Mouse (Mus musculus) CH12.LX (cell line): ENCODE measurements around the gene Hid1. TPM values are rescaled to one million over a fixed set of nuclear protein-coding genes. Genes with fewer than 3 reads are reported as not detected.
A peak's percentile ranks its signal among the peaks of the same experiment; 100 is the strongest.

Experiments
- DNase-seq: peaks from one replicate; pipeline ENCODE4 v3.0.0-alpha.2; 2013; ENCODE audit errors: extremely low read depth
- H3K27ac ChIP-seq: 2 replicates; pipeline ENCODE4 v1.5.1; 2012; ENCODE audit warnings: low read depth, mild to moderate bottlenecking, control low read depth, moderate library complexity; ENCODE audit not compliant: insufficient read depth
- H3K27me3 ChIP-seq: replicated peaks from 2 replicates; pipeline ENCODE3; 2012; ENCODE audit warnings: inconsistent platforms
- H3K36me3 ChIP-seq, 2 experiments: replicated peaks in 1 of 2; 2 replicates each; pipeline versions ENCODE3 to v1.6.1; 2012; ENCODE audit warnings: inconsistent platforms in 1 of 2, low read length in 1 of 2, mild to moderate bottlenecking in 1 of 2, mixed read lengths in 1 of 2, moderate library complexity in 1 of 2; ENCODE audit not compliant: control insufficient read depth in 1 of 2, insufficient read depth in 1 of 2
- H3K4me1 ChIP-seq, 2 experiments: 2 replicates each; pipeline ENCODE4 v1.6.1; 2012; ENCODE audit warnings: inconsistent platforms in 1 of 2, moderate library complexity in 1 of 2; ENCODE audit not compliant: insufficient read depth in 2 of 2, control insufficient read depth in 1 of 2
- H3K4me2 ChIP-seq: 2 replicates; pipeline ENCODE4 v1.6.1; 2012; ENCODE audit warnings: low read depth, mild to moderate bottlenecking, control low read depth; ENCODE audit not compliant: poor library complexity, insufficient read depth, severe bottlenecking
- H3K4me3 ChIP-seq, 3 experiments: fragments of 150-350 bp in 1 of 3; sonication (generic) in 1 of 3; replicated peaks in 1 of 3; 2 replicates each; pipeline versions ENCODE3 to v1.5.1; 2011 to 2012; ENCODE audit warnings: low read depth in 2 of 3, low read length in 2 of 3, mild to moderate bottlenecking in 2 of 3, moderate library complexity in 2 of 3, control low read depth in 1 of 3, improper control_type of control experiment in 1 of 3, inconsistent platforms in 1 of 3, mixed read lengths in 1 of 3; ENCODE audit not compliant: poor library complexity in 1 of 3
- H3K79me2 ChIP-seq: replicated peaks from 2 replicates; pipeline ENCODE4 v1.6.1; 2012; ENCODE audit warnings: mild to moderate bottlenecking, moderate library complexity; ENCODE audit not compliant: control insufficient read depth, poor library complexity, insufficient read depth, severe bottlenecking; ENCODE audit errors: extremely low read depth
- H3K9ac ChIP-seq: 2 replicates; pipeline ENCODE4 v1.6.1; 2012; ENCODE audit warnings: low read depth, mild to moderate bottlenecking, control low read depth, moderate library complexity; ENCODE audit not compliant: insufficient read depth
- H3K9me3 ChIP-seq: replicated peaks from 2 replicates; pipeline ENCODE3; 2012; ENCODE audit warnings: low read length, inconsistent platforms, mixed read lengths
- CHD1 ChIP-seq: IDR thresholded peaks from 2 replicates; pipeline ENCODE4 v1.6.1; 2012; ENCODE audit warnings: low read depth, low read length, improper control_type of control experiment, inconsistent platforms
- CTCF ChIP-seq, 2 experiments: IDR thresholded peaks in 1 of 2; conservative IDR thresholded peaks in 1 of 2; 2 replicates each; pipeline ENCODE4 v1.5.1; 2011 to 2012; ENCODE audit warnings: low read depth in 2 of 2, low read length in 2 of 2, improper control_type of control experiment in 1 of 2, inconsistent platforms in 1 of 2, mild to moderate bottlenecking in 1 of 2, moderate library complexity in 1 of 2
- HCFC1 ChIP-seq: IDR thresholded peaks from 2 replicates; pipeline ENCODE4 v1.6.1; 2012; ENCODE audit warnings: low read depth, mild to moderate bottlenecking, inconsistent platforms, low read length, improper control_type of control experiment
- NRF1 ChIP-seq: IDR thresholded peaks from 2 replicates; pipeline ENCODE4 v1.6.1; 2014; ENCODE audit warnings: low read depth, mild to moderate bottlenecking, inconsistent platforms, low read length, improper control_type of control experiment, moderate library complexity
- RCOR1 ChIP-seq: conservative IDR thresholded peaks from 2 replicates; pipeline ENCODE4 v1.6.1; 2012; ENCODE audit warnings: low read depth, mild to moderate bottlenecking, inconsistent platforms, low read length, improper control_type of control experiment
- SMC3 ChIP-seq: IDR thresholded peaks from 2 replicates; pipeline ENCODE4 v1.6.1; 2011; ENCODE audit warnings: low read depth, low read length, improper control_type of control experiment
- TCF12 ChIP-seq: IDR thresholded peaks from 2 replicates; pipeline ENCODE4 v1.6.1; 2014; ENCODE audit warnings: low read depth, mild to moderate bottlenecking, inconsistent platforms, low read length, improper control_type of control experiment
- ZC3H11A ChIP-seq: IDR thresholded peaks from 2 replicates; pipeline ENCODE4 v1.6.1; 2012; ENCODE audit warnings: low read depth, mild to moderate bottlenecking, inconsistent platforms, low read length, improper control_type of control experiment
- ZKSCAN1 ChIP-seq: IDR thresholded peaks from 2 replicates; pipeline ENCODE4 v1.6.1; 2012; ENCODE audit warnings: low read depth, inconsistent platforms, low read length, improper control_type of control experiment, borderline replicate concordance
- ZNF384 ChIP-seq: IDR thresholded peaks from 2 replicates; pipeline ENCODE4 v1.6.1; 2012; ENCODE audit warnings: low read depth, low read length, improper control_type of control experiment, inconsistent platforms
- dilution Hi-C: fragments of 300-500 bp; cut with MboI; formaldehyde crosslinking; loops from 2 replicates; pipeline ENCODE4 v1.14.3; 2020; ENCODE audit warnings: low sequenced_read_pairs; ENCODE audit not compliant: extremely low pct_unique_long_range_greater_than_20kb, extremely low pct_ligation_motif_present
- in situ Hi-C: fragments of 300-500 bp; cut with MboI; formaldehyde crosslinking; loops from 3 replicates; pipeline ENCODE4 v1.14.3; 2019; ENCODE audit warnings: low sequenced_read_pairs, low pct_ligation_motif_present, low pct_unique_long_range_greater_than_20kb, mixed read lengths
- polyA plus RNA-seq: library from polyadenylated mRNA; unstranded; fragments of >175 nt; gene quantifications from 2 replicates; pipeline ENCODE4 v1.2.1, GENCODE M21; 2012; ENCODE audit warnings: low read depth; ENCODE audit not compliant: insufficient read length
- total RNA-seq, 2 experiments: library from RNA; depleted of rRNA; stranded (reverse); fragments of 300-350 nt in 1 of 2; fragments of >200 nt in 1 of 2; gene quantifications; 2 replicates each; pipeline ENCODE4 v1.2.3; 2012 to 2014

The Hid1 gene
- total and polyA plus RNA-seq, 3 experiments: 0.12 to 3.6 (median 0.36) TPM

GRCm38 (mm10) chr11:115335223-115335622 lies 32.3 kb downstream of the Hid1 start:
- no peak overlapping the region for H3K27ac ChIP-seq
- H3K9ac ChIP-seq: no peak overlapping the region
- peaks cover 98% of the 10 kb centered on the region for H3K27me3 ChIP-seq
- H3K9me3 ChIP-seq: peaks cover 4% of the 10 kb centered on the region
- in situ Hi-C loops: no loop called here
- H3K4me3 ChIP-seq: no peak overlapping the region
- no peaks in the 10 kb centered on the region for H3K79me2 ChIP-seq
- dilution Hi-C loops: no loop called here
- no peak for TF ChIP-seq TCF12
- TF ChIP-seq ZC3H11A: no peak
- no peak for TF ChIP-seq ZNF384
- TF ChIP-seq HCFC1: no peak
- no peak for TF ChIP-seq CHD1
- H3K4me2 ChIP-seq: no peak overlapping the region
- no peaks in the 10 kb centered on the region for H3K36me3 ChIP-seq
- H3K4me1 ChIP-seq: no peaks in the 10 kb centered on the region
- DNase-seq: no peak

GRCm38 (mm10) chr11:115334531-115334930 lies 33.0 kb downstream of the Hid1 start, which contains the start of gene Otop3:
Otop3 (plus strand) TSS chr11:115334731.
- dilution Hi-C loops: no loop called here
- Histone ChIP-seq H3K9me3 (peaks cover 4% of the 10 kb centered on the region), H3K9ac (no peak within 1 kb of the TSS), H3K27me3 (peaks cover 98% of the 10 kb centered on the region), H3K27ac (no peak within 1 kb of the TSS), H3K4me1 (no peaks in the 10 kb centered on the region), H3K36me3 (no peaks in the 10 kb centered on the region), H3K4me3 (no peak within 1 kb of the TSS), H3K4me2 (no peak within 1 kb of the TSS), H3K79me2 (no peaks in the 10 kb centered on the region)
- DNase-seq: no peak
- in situ Hi-C loops: no loop called here
- TF ChIP-seq NRF1: no peak
- no peak for TF ChIP-seq ZKSCAN1

- DNase-seq: peak; percentile 41
- in situ Hi-C loops: no loop called here
- Histone ChIP-seq H3K4me2 (no peak overlapping the region), H3K27me3 (peaks cover 96% of the 10 kb centered on the region), H3K36me3 (no peaks in the 10 kb centered on the region), H3K9ac (no peak overlapping the region), H3K79me2 (no peaks in the 10 kb centered on the region), H3K27ac (no peak overlapping the region), H3K9me3 (no peaks in the 10 kb centered on the region), H3K4me1 (no peaks in the 10 kb centered on the region), H3K4me3 (no peak overlapping the region)
- peak; percentile 21; the same call in 1 of the 2 replicates for TF ChIP-seq SMC3
- no peak for TF ChIP-seq NRF1
- peak; percentile 21 to 65; a peak in 3 of 4 replicates for TF ChIP-seq CTCF (conservative IDR thresholded peaks at IDR 0.05 in 1 of 2, IDR thresholded peaks at IDR 0.05 in 1 of 2; ENCODE audit: low read depth in 2 of 2, low read length in 2 of 2)
- no peak for TF ChIP-seq RCOR1
- dilution Hi-C loops: no loop called here
Measured at GRCm38 (mm10) chr11:115329339-115329738, 38.2 kb downstream of the Hid1 start.
